In genomic region chr3:101048781-101049180, GRCm38 (mm10) we compare ENCODE assay signal across 28 mouse cellular contexts. TPM values are rescaled to one million over a fixed set of nuclear protein-coding genes. Genes with fewer than 3 reads are reported as not detected.
A peak's percentile ranks its signal among the peaks of the same experiment; 100 is the strongest.
DNase-seq lines count a peak whose midpoint lies in the region; ATAC-seq and TF ChIP-seq lines count a peak whose summit lies in the region.
"Had no signal": no experiment of that assay in that cellular context is flagged by ENCODE, and none has a peak within 500 bp of the region (broad histone marks: within the 10 kb centered on the region; RNA-seq: fewer than 3 reads in every experiment).

No protein-coding gene starts in this region.

- no peak for ATAC-seq in forebrain, embryonic 14.5 days
- no peak for ATAC-seq in forebrain, postnatal 0 days
- no peak for ATAC-seq in neural tube, embryonic 13.5 days (ENCODE audit: low read depth)
- ATAC-seq in stomach, postnatal 0 days (ENCODE audit: low FRiP score, low TSS enrichment): no peak
- ATAC-seq: CD4-positive, CD25-positive, alpha-beta regulatory T cell, adult 4 months; hindbrain, embryonic 16.5 days; liver, embryonic 12.5 days; liver, postnatal 0 days; midbrain, embryonic 13.5 days had no signal

- no peaks in the 10 kb centered on the region for H3K27me3 ChIP-seq in forebrain, embryonic 14.5 days (replicated peaks; ENCODE audit: control insufficient read depth, insufficient read depth, low read length)
- H3K27me3 ChIP-seq in forebrain, postnatal 0 days (ENCODE audit: insufficient read depth, low read length): no peaks in the 10 kb centered on the region
- no peaks in the 10 kb centered on the region for H3K27me3 ChIP-seq in neural tube, embryonic 13.5 days
- no peaks in the 10 kb centered on the region for H3K27me3 ChIP-seq in stomach, postnatal 0 days (ENCODE audit: control insufficient read depth, insufficient read depth, low read length)
- H3K27me3 ChIP-seq: heart, embryonic 15.5 days; kidney, embryonic 15.5 days; liver, embryonic 12.5 days; midbrain, embryonic 13.5 days; neural tube, embryonic 15.5 days had no signal

- DNase-seq in forebrain, embryonic 14.5 days (ENCODE audit: low spot score): no peak
- no peak for DNase-seq in forebrain, postnatal 0 days
- no peak for DNase-seq in neural tube, embryonic 10.5 days (ENCODE audit: extremely low spot score, low spot score)
- DNase-seq in R1 (ENCODE audit: low read depth, low spot score): peak; percentile 80
- DNase-seq in stomach, postnatal 0 days (ENCODE audit: low spot score): no peak
- no peak for DNase-seq in cerebellum, adult 9-10 months
- DNase-seq: adrenal gland, postnatal 14 days; cerebellum, adult 11-12 months; cerebellum, postnatal 10 days; kidney, adult 18-20 months; kidney, postnatal 25 days; left cerebral cortex, postnatal 4 days; liver, postnatal 0 days; lung, postnatal 4 days; right cerebral cortex, postnatal 25 days; thymus, postnatal 14 days had no signal

- TF ChIP-seq EP300 in stomach, postnatal 0 days (optimal IDR thresholded peaks at IDR 0.05): no peak

- H3K27ac ChIP-seq in forebrain, embryonic 14.5 days (ENCODE audit: low read depth, low read length): peak overlapping the region; percentile 52; the same call in 1 of the 2 replicates
- no peak overlapping the region for H3K27ac ChIP-seq in forebrain, postnatal 0 days (ENCODE audit: low read depth, low read length)
- H3K27ac ChIP-seq in neural tube, embryonic 13.5 days (replicated peaks): peak overlapping the region; percentile 33; the same call in 1 of the 2 replicates
- peak overlapping the region; percentile 63 for H3K27ac ChIP-seq in stomach, postnatal 0 days (replicated peaks)
- H3K27ac ChIP-seq: heart, embryonic 15.5 days; kidney, embryonic 15.5 days; layer of hippocampus, adult 2 months; liver, embryonic 12.5 days; midbrain, embryonic 13.5 days; neural tube, embryonic 15.5 days had no signal

- no peak overlapping the region for H3K9ac ChIP-seq in forebrain, embryonic 14.5 days (ENCODE audit: low read length)
- H3K9ac ChIP-seq in forebrain, postnatal 0 days: no peak overlapping the region
- H3K9ac ChIP-seq in neural tube, embryonic 13.5 days: no peak overlapping the region
- no peak overlapping the region for H3K9ac ChIP-seq in stomach, postnatal 0 days (ENCODE audit: low read length)
- H3K9ac ChIP-seq: heart, embryonic 15.5 days; kidney, embryonic 15.5 days; liver, embryonic 12.5 days; liver, postnatal 0 days; midbrain, embryonic 13.5 days; neural tube, embryonic 15.5 days had no signal

- peaks cover 10% of the 10 kb centered on the region for H3K4me1 ChIP-seq in forebrain, embryonic 14.5 days (ENCODE audit: control insufficient read depth, insufficient read depth, low read length)
- no peaks in the 10 kb centered on the region for H3K4me1 ChIP-seq in forebrain, postnatal 0 days (ENCODE audit: insufficient read depth)
- H3K4me1 ChIP-seq in neural tube, embryonic 13.5 days (replicated peaks): peaks cover 16% of the 10 kb centered on the region
- H3K4me1 ChIP-seq in stomach, postnatal 0 days (replicated peaks; ENCODE audit: control insufficient read depth, insufficient read depth): no peaks in the 10 kb centered on the region
- H3K4me1 ChIP-seq: liver, embryonic 12.5 days had no signal

- H3K4me2 ChIP-seq in forebrain, embryonic 14.5 days (ENCODE audit: low read length): no peak overlapping the region
- H3K4me2 ChIP-seq in forebrain, postnatal 0 days (ENCODE audit: low read depth): no peak overlapping the region
- H3K4me2 ChIP-seq in neural tube, embryonic 13.5 days: no peak overlapping the region
- H3K4me2 ChIP-seq in stomach, postnatal 0 days (replicated peaks; ENCODE audit: low read depth): no peak overlapping the region
- H3K4me2 ChIP-seq: heart, embryonic 15.5 days; kidney, embryonic 15.5 days; liver, embryonic 12.5 days; midbrain, embryonic 13.5 days; neural tube, embryonic 15.5 days had no signal

- H3K36me3 ChIP-seq in forebrain, embryonic 14.5 days (ENCODE audit: control insufficient read depth, insufficient read depth, low read length): peaks cover 17% of the 10 kb centered on the region
- peaks cover 8% of the 10 kb centered on the region; the same call in 1 of the 2 replicates for H3K36me3 ChIP-seq in forebrain, postnatal 0 days (ENCODE audit: insufficient read depth)
- H3K36me3 ChIP-seq in neural tube, embryonic 13.5 days: 0 out of 2 replicates have a peak, but pooled peaks cover 9% of the 10 kb centered on the region
- H3K36me3 ChIP-seq in stomach, postnatal 0 days (ENCODE audit: control insufficient read depth, insufficient read depth, low read length): peaks cover 4% of the 10 kb centered on the region; the same call in 1 of the 2 replicates
- H3K36me3 ChIP-seq: G1E; liver, embryonic 12.5 days had no signal

- 69% methylated on average over 2 of the region's 2 CpGs for WGBS in forebrain, embryonic 14.5 days
- 59% methylated on average over 2 of the region's 2 CpGs for WGBS in forebrain, postnatal 0 days
- 76% methylated on average over 2 of the region's 2 CpGs for WGBS in neural tube, embryonic 13.5 days
- WGBS in stomach, postnatal 0 days: 63% methylated on average over 2 of the region's 2 CpGs

- H3K4me3 ChIP-seq in forebrain, embryonic 14.5 days (ENCODE audit: low read depth, low read length): no peak overlapping the region
- no peak overlapping the region for H3K4me3 ChIP-seq in forebrain, postnatal 0 days (ENCODE audit: low read depth, low read length)
- H3K4me3 ChIP-seq in neural tube, embryonic 13.5 days: no peak overlapping the region
- H3K4me3 ChIP-seq in stomach, postnatal 0 days (ENCODE audit: low read depth, low read length): no peak overlapping the region
- H3K4me3 ChIP-seq: heart, embryonic 15.5 days; kidney, embryonic 15.5 days; layer of hippocampus, adult 2 months; liver, embryonic 12.5 days; midbrain, embryonic 13.5 days; neural tube, embryonic 15.5 days had no signal

- H3K9me3 ChIP-seq in forebrain, embryonic 14.5 days (replicated peaks; ENCODE audit: control insufficient read depth, low read length): no peaks in the 10 kb centered on the region
- no peaks in the 10 kb centered on the region for H3K9me3 ChIP-seq in forebrain, postnatal 0 days (ENCODE audit: low read length)
- H3K9me3 ChIP-seq in neural tube, embryonic 13.5 days: no peaks in the 10 kb centered on the region
- H3K9me3 ChIP-seq in stomach, postnatal 0 days (ENCODE audit: control insufficient read depth, low read length): no peaks in the 10 kb centered on the region
- H3K9me3 ChIP-seq: G1E; heart, embryonic 15.5 days; kidney, embryonic 15.5 days; liver, embryonic 12.5 days; midbrain, embryonic 13.5 days; neural tube, embryonic 15.5 days had no signal

- no peak for TF ChIP-seq CTCF in forebrain, postnatal 0 days (IDR thresholded peaks at IDR 0.05; ENCODE audit: low read depth)
- TF ChIP-seq CTCF in stomach, postnatal 0 days (IDR thresholded peaks at IDR 0.05; ENCODE audit: low read depth): no peak

RNA-seq across cellular contexts. Expression of gene Cd101, which starts 19.4 kb away (rescaled TPM):
- not detected in 2 replicates for polyA plus RNA-seq in forebrain, embryonic 14.5 days (2014; fragmentation: Nextera tagmentation; extraction: Ambion mirVana)
- total RNA-seq in forebrain, postnatal 0 days (2014; rRNA removed): 0.23 and 0.43 TPM in 2 replicates
- polyA plus RNA-seq in forebrain, postnatal 0 days (2015; fragmentation: Nextera tagmentation; extraction: Ambion mirVana): 0.11 TPM in 1 of 2 replicates, not detected in the other
- polyA plus RNA-seq in neural tube, embryonic 13.5 days (2015; fragmentation: Nextera tagmentation; extraction: Ambion mirVana): 0.11 TPM in 1 of 2 replicates, not detected in the other
- polyA plus RNA-seq in stomach, postnatal 0 days (2015; fragmentation: Nextera tagmentation; extraction: Ambion mirVana): 0.06 and 0.11 TPM in 2 replicates
- total RNA-seq: common myeloid progenitor, adult 5-6 weeks; megakaryocyte-erythroid progenitor cell, adult 5-6 weeks had no signal
- polyA plus RNA-seq: G1E; midbrain, embryonic 13.5 days; neural tube, embryonic 15.5 days had no signal
